Mouse (Mus musculus): ENCODE measurements around the gene Qk. TPM values are rescaled to one million over a fixed set of nuclear protein-coding genes. Genes with fewer than 3 reads are reported as not detected.

The Qk gene
- polyA plus RNA-seq, 1 experiment: 12.8 TPM

DNA sequence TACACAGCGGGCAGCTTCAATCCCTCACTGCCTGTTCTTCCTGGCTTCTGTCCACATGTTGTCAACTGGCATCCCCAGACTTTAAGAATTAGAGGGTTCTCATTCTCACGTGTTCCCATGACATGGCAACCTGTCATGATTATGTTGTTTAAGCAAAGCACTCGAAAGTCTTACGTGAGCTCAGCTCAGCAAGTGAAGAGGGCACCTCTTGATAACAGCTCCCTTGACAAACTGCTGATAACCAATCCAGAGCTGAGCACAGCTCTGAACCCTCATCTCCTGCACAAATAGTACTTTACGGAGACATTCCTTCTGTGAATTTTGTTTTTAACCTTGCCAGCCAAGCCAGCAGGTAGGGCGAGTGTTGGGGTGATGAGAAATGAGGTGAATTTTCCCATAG lies 159.2 kb downstream of the Qk start:
- WGBS: 87% methylated on average over 6 of the region's 6 CpGs
- no peak for DNase-seq (ENCODE audit: low read depth, low spot score)

DNA sequence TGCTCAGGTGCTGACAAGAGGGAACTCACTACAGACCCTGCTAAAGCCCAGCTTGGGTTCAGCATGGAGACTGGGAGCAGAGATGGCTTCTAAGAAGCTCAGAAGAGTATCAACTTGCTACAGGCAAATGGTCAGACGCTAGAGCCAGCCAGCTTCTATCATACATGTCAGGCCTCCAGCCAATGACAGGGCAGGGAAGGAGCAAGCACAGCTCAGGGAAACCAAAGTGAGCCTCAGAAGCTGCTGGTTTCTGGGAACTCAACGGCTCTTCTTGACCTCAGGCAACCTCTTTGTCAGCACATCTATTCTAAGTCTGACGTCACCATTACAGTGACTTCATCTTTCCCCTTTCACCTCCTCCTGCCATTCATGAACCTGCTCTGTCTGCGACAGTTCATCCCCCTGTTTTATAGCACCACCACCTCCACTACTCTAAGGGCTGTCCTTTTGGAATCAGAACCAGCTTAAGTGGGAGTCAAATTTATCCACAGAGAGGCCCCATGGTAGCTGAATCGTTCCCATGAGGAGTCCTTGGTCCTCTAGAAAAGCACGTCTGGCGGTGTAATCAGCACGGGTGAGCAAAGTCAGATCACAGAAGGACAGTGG lies 166.7 kb downstream of the Qk start:
- no peak for DNase-seq (ENCODE audit: low read depth, low spot score)
- 63% methylated on average over 8 of the region's 8 CpGs for WGBS

Measured in large intestine, adult 2 months (tissue).